Mouse (Mus musculus) limb, embryonic 10.5 days (tissue): ENCODE measurements at regions not wholly inside any gene's neighbourhood (a gene's known extent, or its start where the extent isn't known, plus 50 kb on each side); places are given as distances from the start of the nearest gene placed in this dataset.
"Not testable (repeated sequence)": the region's sequence is repeated elsewhere in the genome, so short reads cannot be mapped to it uniquely, and the experiment has no call there.

ENCODE experiments used
- DNase-seq: peaks from one replicate; pipeline ENCODE4 v3.0.0-alpha.2; 2017; ENCODE audit warnings: low spot score
- H3K27ac ChIP-seq: fragments of 300-500 bp; sonication (generic); 2 replicates; pipeline ENCODE4 v1.5.1; 2016; ENCODE audit warnings: mild to moderate bottlenecking
- H3K27me3 ChIP-seq: fragments of 300-500 bp; sonication (generic); 2 replicates; pipeline ENCODE4 v1.6.1; 2016; ENCODE audit warnings: low read depth, mild to moderate bottlenecking; ENCODE audit not compliant: poor library complexity, severe bottlenecking
- H3K36me3 ChIP-seq: fragments of 300-500 bp; sonication (generic); 2 replicates; pipeline ENCODE4 v1.6.1; 2016; ENCODE audit warnings: mild to moderate bottlenecking, moderate library complexity
- H3K4me1 ChIP-seq: fragments of 300-500 bp; sonication (generic); 2 replicates; pipeline ENCODE4 v1.6.1; 2016
- H3K4me3 ChIP-seq: fragments of 300-500 bp; sonication (generic); 2 replicates; pipeline ENCODE4 v1.5.1; 2016; ENCODE audit warnings: mild to moderate bottlenecking, moderate library complexity
- H3K9me3 ChIP-seq: fragments of 300-500 bp; sonication (generic); replicated peaks from 2 replicates; pipeline ENCODE4 v1.6.1; 2016; ENCODE audit warnings: mild to moderate bottlenecking
- WGBS: fragments of 180-500 bp; shearing (Covaris S2); methylation state at CpG from one replicate; pipeline ENCODE4 v1.1.7; 2016; 5-methylcytosine and 5-hydroxymethylcytosine counted together

- H3K27me3 ChIP-seq, DNase-seq, H3K36me3 ChIP-seq, H3K9me3 ChIP-seq, H3K4me1 ChIP-seq, H3K4me3 ChIP-seq, H3K27ac ChIP-seq: not testable (repeated sequence)
- 0% methylated on average over 1 of the region's 1 CpGs for WGBS
These were observed 175.6 kb downstream of the Map1s start for GRCm38 (mm10) chr8:71081291-71081690.

GRCm38 (mm10) chr8:71127131-71127530 lies 145.4 kb upstream of the Myo9b start:
- not testable (repeated sequence) for H3K27ac ChIP-seq, DNase-seq, H3K27me3 ChIP-seq, H3K9me3 ChIP-seq, H3K4me3 ChIP-seq, H3K36me3 ChIP-seq, H3K4me1 ChIP-seq
- WGBS: 41% methylated on average over 2 of the region's 2 CpGs

GRCm38 (mm10) chr8:71130411-71131261 lies 141.9 kb upstream of the Myo9b start:
- H3K27me3 ChIP-seq: no peaks in the 10 kb centered on the region
- H3K4me1 ChIP-seq: no peaks in the 10 kb centered on the region
- H3K9me3 ChIP-seq: no peaks in the 10 kb centered on the region
- no peak for DNase-seq
- no peaks in the 10 kb centered on the region for H3K36me3 ChIP-seq
- H3K27ac ChIP-seq: no peak overlapping the region
- WGBS: 64% methylated on average over 4 of the region's 4 CpGs
- no peak overlapping the region for H3K4me3 ChIP-seq

GRCm38 (mm10) chr8:71131327-71132089 lies 141.0 kb upstream of the Myo9b start:
- H3K9me3 ChIP-seq: no peaks in the 10 kb centered on the region
- no peaks in the 10 kb centered on the region for H3K27me3 ChIP-seq
- H3K36me3 ChIP-seq: no peaks in the 10 kb centered on the region
- H3K4me1 ChIP-seq: no peaks in the 10 kb centered on the region
- 94% methylated on average over 4 of the region's 4 CpGs for whole genome bisulfite sequencing
- no peak overlapping the region for H3K4me3 ChIP-seq
- peak; percentile 41 for DNase-seq
- no peak overlapping the region for H3K27ac ChIP-seq

GRCm38 (mm10) chr8:71132898-71133297 lies 139.6 kb upstream of the Myo9b start:
- not testable (repeated sequence) for H3K4me3 ChIP-seq, H3K4me1 ChIP-seq, H3K9me3 ChIP-seq, H3K27me3 ChIP-seq, H3K27ac ChIP-seq, DNase-seq, H3K36me3 ChIP-seq
- 69% methylated on average over 1 of the region's 1 CpGs for WGBS

GRCm38 (mm10) chr8:71137131-71137530 lies 135.4 kb upstream of the Myo9b start:
- not testable (repeated sequence) for DNase-seq, H3K4me1 ChIP-seq, H3K4me3 ChIP-seq, H3K27me3 ChIP-seq, H3K27ac ChIP-seq, H3K36me3 ChIP-seq, H3K9me3 ChIP-seq
- 96% methylated on average over 3 of the region's 3 CpGs for WGBS

GRCm38 (mm10) chr8:71142373-71142973 lies 130.0 kb upstream of the Myo9b start:
- 81% methylated on average over 3 of the region's 3 CpGs for WGBS
- H3K4me3 ChIP-seq, H3K4me1 ChIP-seq, H3K27me3 ChIP-seq, H3K9me3 ChIP-seq, H3K36me3 ChIP-seq, H3K27ac ChIP-seq, DNase-seq: not testable (repeated sequence)

GRCm38 (mm10) chr8:71171478-71172210 lies 100.9 kb upstream of the Myo9b start:
- WGBS: 82% methylated on average over 3 of the region's 3 CpGs
- not testable (repeated sequence) for H3K4me3 ChIP-seq, H3K4me1 ChIP-seq, H3K9me3 ChIP-seq, H3K36me3 ChIP-seq, DNase-seq, H3K27me3 ChIP-seq, H3K27ac ChIP-seq

- not testable (repeated sequence) for H3K36me3 ChIP-seq, H3K4me1 ChIP-seq, H3K27ac ChIP-seq, H3K9me3 ChIP-seq, DNase-seq, H3K27me3 ChIP-seq, H3K4me3 ChIP-seq
- 67% methylated on average over 1 of the region's 1 CpGs for WGBS
These were observed 79.6 kb upstream of the Myo9b start for GRCm38 (mm10) chr8:71192939-71193338.

GRCm38 (mm10) chr8:71195006-71195722 lies 77.3 kb upstream of the Myo9b start:
- H3K27me3 ChIP-seq, H3K4me3 ChIP-seq, H3K4me1 ChIP-seq, H3K36me3 ChIP-seq, H3K9me3 ChIP-seq, H3K27ac ChIP-seq, DNase-seq: not testable (repeated sequence)
- WGBS: 77% methylated on average over 9 of the region's 9 CpGs
